Mouse (Mus musculus) frontal cortex, adult 2 months (tissue): ENCODE results near the gene Tff1. TPM values are rescaled to one million over a fixed set of nuclear protein-coding genes. Genes with fewer than 3 reads are reported as not detected.
A peak's percentile ranks its signal among the peaks of the same experiment; 100 is the strongest.

Experiments
- DNase-seq, 2 experiments: peaks; one replicate each; pipeline ENCODE4 v3.0.0; 2022; ENCODE audit warnings: low spot score in 1 of 2; ENCODE audit errors: extremely low spot score in 1 of 2
- polyA plus RNA-seq: library from polyadenylated mRNA; depleted of rRNA; stranded (reverse); fragments of >200 nt; gene quantifications from 2 replicates; pipeline ENCODE4 v1.2.3, GENCODE M21; 2012; rRNA removed

The Tff1 gene
- polyA plus RNA-seq, result not detected in 2 replicates

- DNase-seq, result no peak
Observed at GRCm38 (mm10) chr17:31165127-31165526, at the start of gene Tff1. Tff1 (minus strand) TSS chr17:31165277.

DNA sequence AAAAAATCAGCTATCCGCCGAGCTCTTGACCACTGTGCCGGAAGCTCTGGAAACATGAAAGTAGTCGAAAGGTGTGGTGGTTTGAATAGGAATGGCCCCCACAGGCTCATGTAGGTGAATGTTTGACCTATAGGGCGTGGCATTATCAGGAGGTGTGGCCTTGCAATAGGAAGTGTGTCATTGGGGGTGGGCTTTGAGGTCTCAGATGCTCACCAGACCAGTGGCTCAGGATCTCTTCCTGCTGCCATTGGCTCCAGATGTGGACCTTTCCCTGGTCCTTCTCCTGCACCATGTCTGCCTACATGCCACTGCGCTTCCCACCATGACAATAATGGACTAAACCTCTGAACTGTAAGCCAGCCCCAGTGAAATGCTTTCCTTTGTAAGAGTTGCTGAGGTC lies 46.8 kb upstream of the Tff1 start:
- DNase-seq, result no peak

- DNase-seq, result no peak
Observed at GRCm38 (mm10) chr17:31210299-31210698, 45.2 kb upstream of the Tff1 start.

- no peak for DNase-seq
Observed at GRCm38 (mm10) chr17:31209376-31209930, 44.4 kb upstream of the Tff1 start.

- no peak for DNase-seq
Observed at GRCm38 (mm10) chr17:31208654-31209053, 43.6 kb upstream of the Tff1 start.

DNA sequence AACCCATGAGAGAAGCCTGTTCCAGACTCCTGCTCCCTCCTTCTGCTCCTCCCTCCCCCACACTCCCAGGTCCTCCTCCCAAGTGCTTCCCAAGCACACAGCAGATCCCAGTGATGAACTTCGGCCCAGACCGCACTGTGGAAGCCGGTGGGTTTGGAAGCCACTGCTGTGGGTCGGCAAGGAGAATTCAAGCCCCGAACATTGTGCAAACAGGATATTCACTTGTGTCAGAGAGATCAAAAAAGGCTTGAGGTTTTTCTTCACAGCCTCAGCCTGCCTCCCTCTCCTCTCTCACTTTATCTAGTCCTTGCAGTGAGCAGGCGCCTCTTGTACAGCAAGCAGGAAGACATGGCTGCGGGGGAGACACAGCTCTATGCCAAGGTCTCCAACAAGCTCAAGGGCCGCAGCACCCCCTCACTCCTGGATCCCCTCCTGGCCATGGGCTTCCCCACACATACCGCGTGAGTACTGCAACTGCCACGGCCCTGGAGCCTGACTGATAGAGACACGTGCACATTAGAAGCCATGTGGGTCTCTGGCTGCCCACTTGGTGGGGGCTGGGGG lies 42.8 kb upstream of the Tff1 start, which contains the start of gene Ubash3a:
Gene Ubash3a, plus strand, starts transcription at position 103 of the 564 bp plus-strand sequence.
- no peak for DNase-seq

DNA sequence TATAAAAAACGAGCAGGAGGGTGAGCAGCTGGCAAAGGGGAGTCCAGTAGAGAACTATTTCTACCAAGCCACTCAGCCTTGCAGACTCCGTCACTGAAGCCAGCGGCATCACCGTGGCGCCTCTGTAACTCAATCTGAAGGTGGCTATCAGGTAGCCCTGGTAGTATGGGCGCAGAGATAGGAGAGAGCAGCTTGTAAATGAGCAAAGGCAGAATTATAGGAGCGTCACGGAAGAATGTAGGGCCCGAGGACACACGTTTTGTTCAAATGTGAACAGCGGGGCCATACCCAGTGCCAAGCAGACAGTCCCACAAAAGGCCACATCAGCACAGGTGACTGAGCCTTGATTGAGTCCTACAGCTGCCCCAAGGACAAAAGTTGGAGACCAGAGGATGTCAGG lies 33.8 kb upstream of the Tff1 start, which contains the start of gene Tmprss3:
Gene Tmprss3, minus strand, starts transcription at position 101 of the 400 bp plus-strand sequence.
- DNase-seq, result no peak

- DNase-seq, result no peak
Observed at GRCm38 (mm10) chr17:31196283-31196682, 31.2 kb upstream of the Tff1 start.

GRCm38 (mm10) chr17:31195207-31195606 lies 30.1 kb upstream of the Tff1 start:
- no peak for DNase-seq

DNA sequence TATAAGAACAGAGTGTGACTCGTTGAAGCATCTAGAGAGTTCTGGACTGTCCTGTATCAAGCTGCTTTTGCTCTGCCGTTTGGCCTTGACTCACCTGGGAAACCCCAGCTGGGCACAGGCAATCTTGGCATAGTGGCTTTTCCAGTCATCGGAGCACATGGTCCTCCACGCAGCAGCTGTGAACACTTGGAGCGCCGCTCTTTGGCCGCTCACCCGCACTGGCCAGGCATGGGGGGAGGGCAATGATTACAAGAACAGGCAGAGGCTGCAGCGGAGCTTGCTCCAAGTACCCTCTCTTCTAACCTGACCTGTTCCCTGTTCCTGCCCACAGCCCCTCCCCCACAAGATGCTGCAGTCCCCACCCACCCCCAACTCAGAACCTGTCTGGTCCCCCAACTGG lies 28.3 kb upstream of the Tff1 start:
- no peak for DNase-seq

- no peak for DNase-seq
Observed at GRCm38 (mm10) chr17:31192663-31193062, 27.6 kb upstream of the Tff1 start.

GRCm38 (mm10) chr17:31191825-31192224 lies 26.7 kb upstream of the Tff1 start:
- no peak for DNase-seq

DNA sequence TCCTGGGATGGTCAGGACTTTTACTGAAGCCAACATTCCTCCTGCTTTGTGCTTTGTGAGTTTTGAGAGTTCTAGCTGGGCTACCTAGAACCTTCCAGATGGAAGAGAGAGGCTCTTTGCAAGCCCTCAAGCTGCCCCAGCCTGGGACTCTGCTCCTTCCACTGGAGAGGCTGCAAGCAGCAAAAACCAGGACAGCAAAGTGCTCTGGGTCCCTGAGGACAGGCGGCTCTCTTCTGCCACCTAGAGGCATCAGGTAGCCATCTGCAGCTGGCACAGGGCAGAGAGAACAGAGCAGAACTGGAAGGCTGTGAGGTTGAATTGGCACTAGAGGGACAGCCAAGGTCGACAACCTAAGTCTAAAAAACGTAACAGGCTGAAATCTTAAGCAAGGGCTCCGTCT lies 22.3 kb upstream of the Tff1 start:
- DNase-seq, result peak; percentile 8 to 82

DNA sequence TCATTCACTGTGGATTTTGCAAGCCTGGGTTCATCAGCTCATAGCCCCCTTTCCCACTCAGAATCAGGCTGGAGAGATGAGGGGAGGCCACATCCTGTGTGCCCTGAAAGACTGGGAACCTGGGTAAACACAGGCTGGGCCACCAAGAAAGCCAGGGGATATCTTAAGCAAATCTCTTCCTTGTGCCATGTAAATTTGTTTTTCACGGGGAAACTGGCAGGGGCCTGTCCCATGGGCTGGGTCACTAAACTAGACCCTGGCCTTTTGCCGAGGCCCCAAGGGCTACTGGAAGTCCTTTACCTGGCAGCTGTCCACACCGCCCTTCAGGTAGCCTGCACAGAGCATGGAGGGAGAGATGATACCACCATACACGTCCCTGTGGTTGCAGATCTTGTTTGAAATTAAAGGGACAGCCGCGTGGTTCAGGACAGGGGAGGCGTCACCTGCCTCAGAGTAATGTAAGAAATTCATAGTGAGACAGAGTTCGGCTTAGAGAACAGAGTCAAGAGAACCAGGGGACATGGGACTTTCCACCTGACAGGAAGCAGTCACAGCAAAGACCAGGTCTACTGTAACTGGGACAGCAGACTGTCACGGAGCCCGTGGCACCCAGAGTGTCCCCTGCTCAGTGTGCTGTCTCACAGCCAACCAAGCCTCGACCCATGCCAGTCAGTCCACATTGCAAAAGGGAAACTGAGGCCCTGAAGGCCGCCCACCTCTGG lies 19.4 kb upstream of the Tff1 start:
- no peak for DNase-seq

- peak; percentile 3 to 36 for DNase-seq
Observed at GRCm38 (mm10) chr17:31183180-31183974, 18.3 kb upstream of the Tff1 start.

DNA sequence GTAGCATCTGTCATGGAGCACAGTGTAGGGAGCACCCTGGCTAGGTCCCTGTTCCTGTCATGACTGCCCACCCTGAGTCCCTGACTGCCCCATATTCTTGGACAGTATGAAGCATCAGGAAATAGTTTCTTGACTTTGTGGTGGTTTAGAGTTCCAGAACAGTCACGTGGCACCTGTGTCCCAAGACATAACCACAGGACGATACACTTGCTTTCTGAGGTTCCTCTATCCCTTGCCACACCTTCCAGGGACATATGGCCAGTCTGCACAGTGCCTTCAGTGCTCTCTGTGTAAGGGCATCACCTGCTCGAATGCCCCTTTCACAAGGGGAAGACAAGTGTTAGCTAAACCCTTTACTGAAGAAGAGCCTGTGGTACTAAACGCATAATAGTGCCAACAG lies 16.4 kb upstream of the Tff1 start:
- DNase-seq, result no peak

GRCm38 (mm10) chr17:31176321-31176720 lies 11.2 kb upstream of the Tff1 start:
- DNase-seq, result no peak

DNA sequence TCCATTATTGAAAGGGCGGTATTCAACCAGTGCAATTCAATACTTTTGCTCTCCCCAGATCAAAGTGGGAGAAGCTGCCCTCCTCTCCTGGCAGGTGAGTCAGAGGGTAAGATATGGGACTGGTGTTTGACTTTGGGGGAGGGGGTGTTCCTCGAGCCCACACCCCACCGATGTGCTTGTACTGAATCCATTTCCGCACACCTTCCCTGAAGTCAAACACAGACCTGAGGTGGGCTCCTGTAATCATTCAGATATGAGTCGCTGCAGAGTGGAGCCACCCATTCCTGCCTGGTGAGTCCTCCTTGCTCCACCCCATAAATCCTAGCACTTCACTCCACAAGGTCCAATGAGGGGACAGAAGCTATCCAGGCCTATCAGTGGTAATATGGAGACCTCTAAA lies 4.7 kb upstream of the Tff1 start:
- DNase-seq, result no peak

GRCm38 (mm10) chr17:31163821-31164220 lies 1.3 kb downstream of the Tff1 start:
- DNase-seq, result no peak

DNA sequence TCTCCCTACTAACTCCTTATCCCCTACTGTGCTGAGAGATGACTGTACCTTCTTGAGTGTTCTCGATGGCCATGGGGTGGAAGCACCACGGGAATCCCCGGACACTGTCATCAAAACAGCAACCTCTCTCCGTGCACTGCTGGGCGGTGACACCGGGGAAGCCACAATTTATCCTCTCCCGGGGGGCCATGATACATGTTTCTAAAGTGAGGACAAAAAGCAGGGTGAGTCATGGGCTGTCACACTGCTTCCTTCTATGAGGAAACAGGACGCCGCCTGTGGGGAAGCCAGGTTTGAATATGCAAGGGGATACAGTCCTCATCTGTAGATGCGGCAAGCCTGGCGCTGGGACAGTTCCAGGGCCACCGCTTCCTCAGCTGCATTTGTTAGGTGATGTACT lies 2.5 kb downstream of the Tff1 start:
- DNase-seq, result no peak

GRCm38 (mm10) chr17:31160291-31160690 lies 4.8 kb downstream of the Tff1 start:
- no peak for DNase-seq
